Comparison of ENCODE assay signal across 8 mouse cellular contexts in the genomic region with DNA sequence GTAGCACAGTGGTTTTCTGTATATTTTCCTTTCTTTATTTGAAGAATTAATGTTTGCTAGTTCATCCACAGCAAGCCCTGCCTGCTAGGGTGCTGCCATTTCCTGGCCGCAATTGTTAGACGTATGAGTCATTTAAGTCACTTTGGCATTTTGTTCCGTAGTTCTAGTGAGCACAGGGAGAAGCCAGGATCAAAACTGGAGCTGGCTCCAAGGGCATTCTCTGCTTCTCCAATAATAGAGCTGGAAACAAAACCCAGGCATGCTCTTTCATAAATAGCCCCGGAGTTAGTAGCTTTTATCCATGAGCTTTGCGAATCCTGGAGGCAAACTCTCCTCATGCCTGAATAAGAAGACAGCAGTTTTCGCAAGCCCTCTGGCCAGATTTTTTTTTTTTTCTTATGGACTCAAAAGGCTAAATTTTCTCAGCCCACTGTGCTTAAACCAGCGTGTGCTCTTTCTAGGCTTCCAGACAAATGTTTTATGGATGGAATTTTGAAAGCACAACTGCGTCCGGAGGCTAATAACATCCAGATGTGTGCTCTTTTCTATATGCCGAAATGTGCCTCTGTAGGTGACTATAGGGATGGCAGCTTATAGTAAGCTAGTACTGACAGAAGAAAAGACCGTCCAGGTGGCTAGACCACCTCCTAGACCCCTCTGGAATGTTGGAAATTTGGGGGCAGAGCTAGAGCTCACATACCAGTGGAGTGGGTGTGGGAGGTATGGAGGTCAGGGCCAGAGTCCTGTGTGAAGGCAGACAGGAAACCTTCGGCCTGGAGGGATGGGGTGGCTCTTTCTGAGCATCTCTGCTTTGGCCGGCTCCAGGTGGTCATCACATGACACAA. TPM values are rescaled to one million over a fixed set of nuclear protein-coding genes. Genes with fewer than 3 reads are reported as not detected.
DNase-seq lines count a peak whose midpoint lies in the region; ATAC-seq and TF ChIP-seq lines count a peak whose summit lies in the region.

No protein-coding gene starts in this region.

- peak; percentile 40 for DNase-seq in lung, postnatal 0 days (ENCODE audit: low spot score)
- DNase-seq in lung, postnatal 25 days (ENCODE audit: low spot score), result no peak
- DNase-seq in liver, embryonic 11.5 days (ENCODE audit: low spot score), result no peak
- no peak for DNase-seq in yolk sac, embryonic 10.5 days (ENCODE audit: low spot score)
- no peak for DNase-seq in lung, postnatal 10 days

- H3K36me3 ChIP-seq in lung, postnatal 0 days (ENCODE audit: insufficient read depth, low read length), result no peaks in the 10 kb centered on the region
- peaks cover 6% of the 10 kb centered on the region for H3K36me3 ChIP-seq in heart, embryonic 12.5 days
- 0 out of 2 replicates have a peak, but pooled peaks cover 3% of the 10 kb centered on the region for H3K36me3 ChIP-seq in liver, embryonic 11.5 days (ENCODE audit: control insufficient read depth, insufficient read depth, low read length)
- H3K36me3 ChIP-seq in stomach, embryonic 16.5 days (ENCODE audit: control insufficient read depth, insufficient read depth, low read length), result no peaks in the 10 kb centered on the region

- peaks cover 15% of the 10 kb centered on the region for H3K4me1 ChIP-seq in lung, postnatal 0 days (ENCODE audit: insufficient read depth, low read depth, low read length)
- no peaks in the 10 kb centered on the region for H3K4me1 ChIP-seq in brown adipose tissue, adult 24 weeks (ENCODE audit: control insufficient read depth, insufficient read depth, insufficient read length, low read length)
- peaks cover 13% of the 10 kb centered on the region for H3K4me1 ChIP-seq in heart, embryonic 12.5 days (replicated peaks)
- H3K4me1 ChIP-seq in liver, embryonic 11.5 days (replicated peaks; ENCODE audit: control insufficient read depth, insufficient read depth, low read length), result peaks cover 10% of the 10 kb centered on the region
- H3K4me1 ChIP-seq in stomach, embryonic 16.5 days (ENCODE audit: control insufficient read depth, insufficient read depth, low read length), result peaks cover 15% of the 10 kb centered on the region

- 16% methylated on average over 13 of the region's 13 CpGs for WGBS in lung, postnatal 0 days
- 22% methylated on average over 13 of the region's 13 CpGs for WGBS in heart, embryonic 12.5 days
- 30% methylated on average over 13 of the region's 13 CpGs for WGBS in liver, embryonic 11.5 days
- 14% methylated on average over 13 of the region's 13 CpGs for WGBS in stomach, embryonic 16.5 days

- peak; percentile 8 for ATAC-seq in lung, postnatal 0 days
- ATAC-seq in heart, embryonic 12.5 days (ENCODE audit: insufficient number of reproducible peaks, low FRiP score), result peak; percentile 62
- ATAC-seq in liver, embryonic 11.5 days (replicated peaks; ENCODE audit: low FRiP score), result peak; percentile 64
- ATAC-seq in stomach, embryonic 16.5 days (ENCODE audit: insufficient read depth, low FRiP score), result peak; percentile 42

- no peaks in the 10 kb centered on the region for H3K9me3 ChIP-seq in lung, postnatal 0 days (ENCODE audit: low read length)
- H3K9me3 ChIP-seq in heart, embryonic 12.5 days (replicated peaks), result no peaks in the 10 kb centered on the region
- no peaks in the 10 kb centered on the region for H3K9me3 ChIP-seq in liver, embryonic 11.5 days (ENCODE audit: control insufficient read depth, low read length)
- H3K9me3 ChIP-seq in stomach, embryonic 16.5 days (replicated peaks; ENCODE audit: control insufficient read depth, low read length), result no peaks in the 10 kb centered on the region

- H3K4me2 ChIP-seq in lung, postnatal 0 days (replicated peaks; ENCODE audit: low read depth, low read length), result peak overlapping the region; percentile 87
- peak overlapping the region; percentile 99 for H3K4me2 ChIP-seq in heart, embryonic 12.5 days
- H3K4me2 ChIP-seq in liver, embryonic 11.5 days, result peak overlapping the region; percentile 99
- H3K4me2 ChIP-seq in stomach, embryonic 16.5 days (ENCODE audit: low read depth, low read length), result peak overlapping the region; percentile 94

- H3K9ac ChIP-seq in lung, postnatal 0 days (replicated peaks; ENCODE audit: low read depth), result peak overlapping the region; percentile 26; the same call in 1 of the 2 replicates
- H3K9ac ChIP-seq in heart, embryonic 12.5 days, result peak overlapping the region; percentile 82; the same call in 1 of the 2 replicates
- H3K9ac ChIP-seq in liver, embryonic 11.5 days (ENCODE audit: low read depth, low read length), result peak overlapping the region; percentile 80; the same call in 1 of the 2 replicates
- peak overlapping the region; percentile 93 for H3K9ac ChIP-seq in stomach, embryonic 16.5 days (ENCODE audit: low read length)

- TF ChIP-seq CTCF in lung, postnatal 0 days (IDR thresholded peaks at IDR 0.05), result peak; percentile 40

- peak overlapping the region; percentile 53 for H3K4me3 ChIP-seq in lung, postnatal 0 days (ENCODE audit: low read depth, low read length)
- peak overlapping the region; percentile 49 for H3K4me3 ChIP-seq in brown adipose tissue, adult 24 weeks (ENCODE audit: insufficient read depth, low read depth, low read length)
- peak overlapping the region; percentile 68 for H3K4me3 ChIP-seq in heart, embryonic 12.5 days
- H3K4me3 ChIP-seq in liver, embryonic 11.5 days (ENCODE audit: low read depth, low read length), result peak overlapping the region; percentile 82
- H3K4me3 ChIP-seq in stomach, embryonic 16.5 days (replicated peaks; ENCODE audit: low read length), result peak overlapping the region; percentile 78

- TF ChIP-seq EP300 in lung, postnatal 0 days (IDR thresholded peaks at IDR 0.05), result no peak

- H3K27me3 ChIP-seq in lung, postnatal 0 days (replicated peaks; ENCODE audit: insufficient read depth, low read length), result no peaks in the 10 kb centered on the region
- no peaks in the 10 kb centered on the region; the same call in 1 of the 2 replicates for H3K27me3 ChIP-seq in heart, embryonic 12.5 days (replicated peaks)
- H3K27me3 ChIP-seq in liver, embryonic 11.5 days (replicated peaks; ENCODE audit: control insufficient read depth, insufficient read depth, low read length), result no peaks in the 10 kb centered on the region
- H3K27me3 ChIP-seq in stomach, embryonic 16.5 days (ENCODE audit: control insufficient read depth, insufficient read depth, low read length), result no peaks in the 10 kb centered on the region

- H3K27ac ChIP-seq in lung, postnatal 0 days (ENCODE audit: low read length), result no peak overlapping the region; the same call in 1 of the 2 replicates
- H3K27ac ChIP-seq in brown adipose tissue, adult 24 weeks (replicated peaks; ENCODE audit: low read depth, low read length), result no peak overlapping the region
- peak overlapping the region; percentile 20; the same call in 1 of the 2 replicates for H3K27ac ChIP-seq in heart, embryonic 12.5 days (ENCODE audit: poor library complexity, severe bottlenecking)
- 0 out of 2 replicates have a peak overlapping the region, but pooled peaks have one; percentile 13 for H3K27ac ChIP-seq in liver, embryonic 11.5 days (ENCODE audit: low read depth, low read length)
- H3K27ac ChIP-seq in stomach, embryonic 16.5 days (ENCODE audit: low read length), result peak overlapping the region; percentile 85

RNA-seq across cellular contexts. Expression of a gene that starts 0.6 kb away (rescaled TPM):
- polyA plus RNA-seq in lung, postnatal 0 days (2015; fragmentation: Nextera tagmentation; extraction: Ambion mirVana), result 147 and 172 TPM in 2 replicates
- 148 and 196 TPM in 2 replicates for polyA plus RNA-seq in brown adipose tissue, adult 24 weeks (2012; ENCODE audit: insufficient read depth, insufficient read length, missing spikeins)
- polyA plus RNA-seq in heart, embryonic 12.5 days (2016; fragmentation: Nextera tagmentation; extraction: Ambion mirVana), result 81.4 and 84.0 TPM in 2 replicates
- 183 and 195 TPM in 2 replicates for polyA plus RNA-seq in liver, embryonic 11.5 days (2014; fragmentation: Nextera tagmentation; extraction: Ambion mirVana)
- polyA plus RNA-seq in stomach, embryonic 16.5 days (2015; fragmentation: Nextera tagmentation; extraction: Ambion mirVana), result 2,215 and 3,106 TPM in 2 replicates

RNA-seq across cellular contexts. Expression of a gene that starts 11.2 kb away (rescaled TPM):
- 2.1 TPM in 2 replicates for polyA plus RNA-seq in lung, postnatal 0 days (2015; fragmentation: Nextera tagmentation; extraction: Ambion mirVana)
- polyA plus RNA-seq in brown adipose tissue, adult 24 weeks (2012; ENCODE audit: insufficient read depth, insufficient read length, missing spikeins), result 6.9 and 8.8 TPM in 2 replicates
- polyA plus RNA-seq in heart, embryonic 12.5 days (2016; fragmentation: Nextera tagmentation; extraction: Ambion mirVana), result 0.76 and 1.3 TPM in 2 replicates
- polyA plus RNA-seq in liver, embryonic 11.5 days (2014; fragmentation: Nextera tagmentation; extraction: Ambion mirVana), result 0.55 and 0.67 TPM in 2 replicates
- polyA plus RNA-seq in stomach, embryonic 16.5 days (2015; fragmentation: Nextera tagmentation; extraction: Ambion mirVana), result 2.0 and 2.6 TPM in 2 replicates

Comparison
In these comparisons a context has a peak if more than half of its experiments do, and no peak if none do; other contexts are left out.
1. ATAC-seq: peak in every context shown above with its lines; median percentile 64 in liver, embryonic 11.5 days; 62 in heart, embryonic 12.5 days; 42 in stomach, embryonic 16.5 days; 8 in lung, postnatal 0 days.
2. H3K27ac ChIP-seq: peak in heart, embryonic 12.5 days (single experiment), liver, embryonic 11.5 days (single experiment) and stomach, embryonic 16.5 days (single experiment); none in lung, postnatal 0 days (single experiment) and brown adipose tissue, adult 24 weeks (single experiment).
3. H3K9ac ChIP-seq: peak in every context shown above with its lines; median percentile 93 in stomach, embryonic 16.5 days; 82 in heart, embryonic 12.5 days; 80 in liver, embryonic 11.5 days; 26 in lung, postnatal 0 days.
4. RNA of a gene that starts 0.6 kb away (polyA plus RNA-seq): 2,215 to 3,106 TPM in stomach, embryonic 16.5 days; 148 to 196 TPM in brown adipose tissue, adult 24 weeks, 183 to 195 TPM in liver, embryonic 11.5 days, 147 to 172 TPM in lung, postnatal 0 days and 81.4 to 84.0 TPM in heart, embryonic 12.5 days; every median in the first group is over 10 times any median in the second.
5. Peak in every context shown above with its lines, with median percentiles within 50 percentile points of each other: H3K4me2 ChIP-seq and H3K4me3 ChIP-seq.